Mouse (Mus musculus): Measurements from ENCODE around the gene Lrrc4c. TPM values are rescaled to one million over a fixed set of nuclear protein-coding genes. Genes with fewer than 3 reads are reported as not detected.

Gene Lrrc4c
- polyA plus RNA-seq, 1 experiment from 2014 or later = 24.3 TPM

GRCm38 (mm10) chr2:96714561-96714960 is 396.6 kb downstream of the Lrrc4c start:
- Histone ChIP-seq H3K4me1 (no peaks in the 10 kb centered on the region), H3K27me3 (no peaks in the 10 kb centered on the region), H3K9ac (replicated peaks) (no peak overlapping the region), H3K9me3 (no peaks in the 10 kb centered on the region), H3K36me3 (no peaks in the 10 kb centered on the region), H3K4me3 (no peak overlapping the region), H3K4me2 (replicated peaks) (no peak overlapping the region), H3K27ac (replicated peaks) (no peak overlapping the region)
- WGBS = 89% methylated on average over 7 of the region's 7 CpGs
- no peak for ATAC-seq (replicated peaks)

GRCm38 (mm10) chr2:96717353-96717752 is 399.4 kb downstream of the Lrrc4c start:
- WGBS = 85% methylated on average over 2 of the region's 2 CpGs
- no peak overlapping the region for H3K4me2 ChIP-seq (replicated peaks)
- H3K36me3 ChIP-seq = no peaks in the 10 kb centered on the region
- H3K27me3 ChIP-seq = no peaks in the 10 kb centered on the region
- no peak overlapping the region for H3K4me3 ChIP-seq
- no peaks in the 10 kb centered on the region for H3K4me1 ChIP-seq
- H3K9ac ChIP-seq (replicated peaks) = no peak overlapping the region
- ATAC-seq (replicated peaks) = no peak
- no peaks in the 10 kb centered on the region for H3K9me3 ChIP-seq
- no peak overlapping the region for H3K27ac ChIP-seq (replicated peaks)

GRCm38 (mm10) chr2:96723395-96723794 is 405.4 kb downstream of the Lrrc4c start:
- H3K9me3 ChIP-seq = no peaks in the 10 kb centered on the region
- no peak for ATAC-seq (replicated peaks)

DNA sequence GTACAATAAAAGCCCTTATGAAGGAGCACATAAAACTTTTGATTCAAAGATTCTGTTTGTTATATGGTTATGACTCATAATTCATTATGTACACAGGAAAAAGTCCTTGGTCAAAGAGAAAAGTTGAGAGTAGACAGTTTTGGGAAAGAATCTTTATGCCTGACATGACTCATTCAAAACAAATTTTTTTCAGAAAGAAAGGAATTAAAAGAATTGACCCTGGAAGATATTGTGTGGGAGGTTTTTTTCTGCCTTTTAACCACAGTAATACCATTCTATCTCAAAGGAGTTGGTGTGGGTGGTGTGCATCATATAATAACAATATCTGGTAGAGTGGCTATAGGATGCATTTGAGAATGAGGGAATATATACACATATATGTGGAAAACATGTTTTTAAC is 418.1 kb downstream of the Lrrc4c start:
- Histone ChIP-seq H3K4me3 (no peak overlapping the region), H3K4me2 (replicated peaks) (no peak overlapping the region), H3K27ac (replicated peaks) (no peak overlapping the region), H3K9me3 (no peaks in the 10 kb centered on the region), H3K4me1 (no peaks in the 10 kb centered on the region), H3K27me3 (no peaks in the 10 kb centered on the region), H3K9ac (replicated peaks) (no peak overlapping the region), H3K36me3 (no peaks in the 10 kb centered on the region)
- ATAC-seq (replicated peaks) = no peak

More at GRCm38 (mm10) chr2:96723395-96723794, 405.4 kb downstream of the Lrrc4c start:
- Histone ChIP-seq H3K36me3 (no peaks in the 10 kb centered on the region), H3K27ac (replicated peaks) (no peak overlapping the region), H3K27me3 (no peaks in the 10 kb centered on the region), H3K4me1 (no peaks in the 10 kb centered on the region), H3K4me3 (no peak overlapping the region), H3K4me2 (replicated peaks) (no peak overlapping the region), H3K9ac (replicated peaks) (no peak overlapping the region)

DNA sequence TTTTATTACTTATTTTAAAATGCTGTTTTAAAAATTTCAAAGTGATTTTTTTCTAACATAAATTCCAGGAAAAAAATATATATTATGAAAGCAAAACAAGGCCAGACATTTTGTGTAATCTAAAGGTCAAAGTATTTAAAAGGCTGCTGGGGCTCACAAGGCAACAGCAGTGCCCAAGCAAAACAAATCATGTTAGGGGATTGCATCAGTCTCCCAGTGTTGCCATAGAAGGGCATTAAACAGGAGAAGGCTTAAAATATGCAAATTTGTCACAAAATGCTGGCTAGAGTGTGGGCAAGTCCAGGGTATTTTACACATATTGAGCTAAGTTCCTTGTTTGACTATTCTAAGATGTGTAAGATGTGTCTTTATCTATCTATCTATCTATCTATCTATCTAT is 437.1 kb downstream of the Lrrc4c start:
- no peak for ATAC-seq (replicated peaks)

DNA sequence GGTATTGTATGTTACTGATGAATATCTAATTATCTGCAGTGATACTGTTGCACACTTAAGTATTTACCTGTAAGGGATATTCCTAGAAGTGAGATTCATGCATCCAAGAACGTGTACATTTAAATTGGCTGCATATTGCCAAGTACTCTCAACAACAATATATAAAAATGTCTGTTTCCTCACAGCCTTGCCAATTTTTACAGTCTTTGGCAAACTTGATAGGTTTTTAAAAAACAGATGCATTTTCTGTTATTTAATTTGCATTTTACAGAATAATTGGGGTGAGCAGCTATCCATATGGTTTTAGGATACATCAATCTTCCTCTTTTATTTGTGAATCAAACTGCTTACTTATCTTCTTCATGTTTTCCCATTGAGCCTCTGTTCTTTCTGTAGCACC is 439.7 kb downstream of the Lrrc4c start:
- WGBS = 40% methylated on average over 1 of the region's 1 CpGs
- no peak; the same call in 1 of the 2 replicates for ATAC-seq (replicated peaks)
- no peak overlapping the region for H3K9ac ChIP-seq (replicated peaks)
- H3K9me3 ChIP-seq = no peaks in the 10 kb centered on the region
- 0 out of 2 replicates have a peak, but pooled peaks cover 4% of the 10 kb centered on the region for H3K4me1 ChIP-seq
- no peaks in the 10 kb centered on the region for H3K27me3 ChIP-seq
- no peak overlapping the region for H3K4me2 ChIP-seq (replicated peaks)
- no peaks in the 10 kb centered on the region for H3K36me3 ChIP-seq
- H3K4me3 ChIP-seq = no peak overlapping the region
- H3K27ac ChIP-seq (replicated peaks) = no peak overlapping the region; the same call in 1 of the 2 replicates

More for the DNA sequence above, 437.1 kb downstream of the Lrrc4c start:
- Histone ChIP-seq H3K9ac (replicated peaks) (no peak overlapping the region), H3K4me1 (no peaks in the 10 kb centered on the region), H3K4me2 (replicated peaks) (no peak overlapping the region), H3K27ac (replicated peaks) (no peak overlapping the region), H3K27me3 (no peaks in the 10 kb centered on the region), H3K9me3 (no peaks in the 10 kb centered on the region), H3K4me3 (no peak overlapping the region), H3K36me3 (no peaks in the 10 kb centered on the region)

DNA sequence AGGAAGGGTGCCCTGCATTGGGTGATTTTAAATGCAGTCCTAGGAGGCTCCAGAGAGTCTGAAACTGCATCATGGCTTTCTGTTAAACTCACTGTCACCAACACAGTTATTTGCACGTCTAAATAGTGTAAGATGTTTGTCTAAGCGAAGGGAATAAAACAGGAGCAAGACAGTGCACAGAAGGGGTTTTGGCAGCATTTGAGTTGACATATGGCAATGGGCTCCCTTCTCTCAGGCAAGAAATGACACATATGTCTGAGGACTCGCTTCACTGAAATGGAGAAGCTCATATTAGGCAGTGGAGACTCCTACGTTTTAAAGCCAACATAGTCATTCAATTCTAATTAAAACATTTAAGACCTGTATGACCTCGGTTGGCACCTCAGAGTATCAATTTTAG is 445.6 kb downstream of the Lrrc4c start:
- 49% methylated on average over 5 of the region's 5 CpGs for WGBS
- peak; percentile 95 for ATAC-seq (replicated peaks)

GRCm38 (mm10) chr2:96775376-96775775 is 457.4 kb downstream of the Lrrc4c start:
- ATAC-seq (replicated peaks) = no peak
- Histone ChIP-seq H3K4me2 (replicated peaks) (no peak overlapping the region), H3K9ac (replicated peaks) (no peak overlapping the region)

More for the DNA sequence above, 445.6 kb downstream of the Lrrc4c start:
- no peaks in the 10 kb centered on the region for H3K9me3 ChIP-seq
- H3K27ac ChIP-seq (replicated peaks) = peak overlapping the region; percentile 79
- no peaks in the 10 kb centered on the region for H3K27me3 ChIP-seq
- no peak overlapping the region for H3K4me2 ChIP-seq (replicated peaks)
- no peak overlapping the region for H3K9ac ChIP-seq (replicated peaks)
- peaks cover 7% of the 10 kb centered on the region; the same call in 1 of the 2 replicates for H3K4me1 ChIP-seq
- no peaks in the 10 kb centered on the region for H3K36me3 ChIP-seq
- no peak overlapping the region for H3K4me3 ChIP-seq

DNA sequence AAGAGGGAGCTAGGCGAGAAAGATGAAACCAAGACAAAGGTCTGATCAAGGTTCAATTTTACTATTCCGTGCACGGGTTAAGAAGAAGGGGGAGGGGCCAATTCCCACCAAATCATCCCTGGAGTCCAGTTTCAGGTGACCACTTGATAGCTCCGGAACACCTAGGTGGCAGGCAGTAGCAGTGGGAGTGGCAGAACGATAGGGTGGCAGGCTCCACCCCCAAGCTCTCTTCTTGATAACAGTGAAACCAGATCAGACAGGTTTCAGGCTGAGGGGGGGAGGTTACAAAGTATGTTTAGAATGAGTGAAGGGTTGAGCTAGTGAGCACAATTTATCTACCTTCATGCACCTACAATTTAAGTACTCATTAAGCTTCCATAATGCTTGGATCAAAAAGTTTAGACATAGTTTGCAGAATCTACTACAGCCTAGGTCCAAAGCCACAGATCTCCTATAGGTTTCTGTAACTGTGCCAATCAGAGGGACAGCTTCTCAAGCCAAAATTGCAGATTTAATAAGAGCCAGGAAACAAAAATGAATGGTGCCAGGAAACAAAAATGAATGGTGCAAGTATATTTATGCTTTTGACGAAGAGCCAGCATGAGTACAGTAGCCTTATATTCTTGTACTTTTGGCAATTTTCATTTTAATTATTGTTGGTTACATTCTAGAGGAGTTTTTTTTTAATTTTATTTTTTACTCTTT is 478.9 kb downstream of the Lrrc4c start:
- H3K9me3 ChIP-seq = no peaks in the 10 kb centered on the region
- 49% methylated on average over 6 of the region's 6 CpGs for WGBS
- no peaks in the 10 kb centered on the region for H3K27me3 ChIP-seq
- H3K4me2 ChIP-seq (replicated peaks) = no peak overlapping the region
- H3K4me1 ChIP-seq = no peaks in the 10 kb centered on the region
- H3K4me3 ChIP-seq = no peak overlapping the region
- no peak for ATAC-seq (replicated peaks)
- no peak overlapping the region for H3K27ac ChIP-seq (replicated peaks)
- no peaks in the 10 kb centered on the region for H3K36me3 ChIP-seq
- H3K9ac ChIP-seq (replicated peaks) = no peak overlapping the region

More at GRCm38 (mm10) chr2:96775376-96775775, 457.4 kb downstream of the Lrrc4c start:
- Histone ChIP-seq H3K4me1 (no peaks in the 10 kb centered on the region), H3K9me3 (no peaks in the 10 kb centered on the region), H3K27me3 (no peaks in the 10 kb centered on the region), H3K4me3 (no peak overlapping the region), H3K27ac (replicated peaks) (no peak overlapping the region), H3K36me3 (no peaks in the 10 kb centered on the region)

DNA sequence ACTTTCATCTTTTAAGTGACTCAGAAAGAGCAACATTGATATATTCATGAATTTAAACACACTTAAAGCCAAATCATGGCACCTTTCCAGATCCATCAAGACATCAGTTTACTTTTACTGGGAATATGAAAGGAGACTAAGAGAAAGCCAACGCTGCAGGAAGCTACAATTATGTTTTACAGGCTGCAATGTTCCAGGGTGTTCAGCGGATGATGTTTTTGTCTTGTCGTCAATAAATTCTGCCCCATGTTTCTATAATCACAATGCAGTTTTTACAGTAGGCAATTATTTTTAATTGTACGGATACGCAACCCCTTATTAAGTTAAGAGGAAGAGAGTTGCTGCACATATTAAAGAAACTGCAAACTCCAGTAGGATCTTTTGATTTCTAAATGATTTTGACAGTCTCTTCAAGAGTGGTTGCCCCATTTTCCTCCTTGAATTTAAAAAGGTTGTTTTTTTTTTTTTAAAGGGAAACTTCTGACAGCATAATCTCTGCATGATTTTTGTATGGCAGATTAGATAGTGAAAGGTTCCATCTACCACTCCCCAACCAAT is 532.9 kb downstream of the Lrrc4c start:
- ATAC-seq (replicated peaks) = peak; percentile 55; the same call in 1 of the 2 replicates
- no peaks in the 10 kb centered on the region for H3K9me3 ChIP-seq
- H3K27me3 ChIP-seq = no peaks in the 10 kb centered on the region
- H3K4me2 ChIP-seq (replicated peaks) = no peak overlapping the region
- H3K4me1 ChIP-seq = 0 out of 2 replicates have a peak, but pooled peaks cover 4% of the 10 kb centered on the region
- no peak overlapping the region for H3K27ac ChIP-seq (replicated peaks)
- H3K4me3 ChIP-seq = no peak overlapping the region
- WGBS = 42% methylated on average over 5 of the region's 5 CpGs
- H3K36me3 ChIP-seq = no peaks in the 10 kb centered on the region
- H3K9ac ChIP-seq (replicated peaks) = no peak overlapping the region

DNA sequence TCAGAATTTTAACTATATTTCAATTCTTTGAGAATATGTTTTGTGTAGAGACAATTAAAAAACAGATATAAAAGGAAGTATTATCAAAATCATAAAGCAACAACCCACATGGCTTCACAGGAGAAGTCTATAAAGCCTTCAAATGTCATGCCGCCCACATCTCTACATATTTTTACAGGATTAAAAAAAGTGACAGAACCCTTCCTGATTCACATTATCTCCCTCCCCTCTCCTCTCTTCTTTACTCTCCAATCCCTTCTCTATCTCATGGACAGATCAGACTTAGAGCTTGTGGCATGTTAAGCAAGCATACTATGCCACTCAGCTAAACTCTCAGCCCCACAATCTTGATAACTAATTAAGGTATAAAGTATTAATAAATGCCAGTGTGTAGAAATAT is 535.8 kb downstream of the Lrrc4c start:
- Histone ChIP-seq H3K9me3 (no peaks in the 10 kb centered on the region), H3K9ac (replicated peaks) (no peak overlapping the region), H3K27ac (replicated peaks) (no peak overlapping the region), H3K36me3 (no peaks in the 10 kb centered on the region), H3K4me2 (replicated peaks) (no peak overlapping the region), H3K4me1 (0 out of 2 replicates have a peak, but pooled peaks cover 4% of the 10 kb centered on the region), H3K4me3 (no peak overlapping the region), H3K27me3 (no peaks in the 10 kb centered on the region)
- ATAC-seq (replicated peaks) = no peak
- 89% methylated on average over 1 of the region's 1 CpGs for WGBS

DNA sequence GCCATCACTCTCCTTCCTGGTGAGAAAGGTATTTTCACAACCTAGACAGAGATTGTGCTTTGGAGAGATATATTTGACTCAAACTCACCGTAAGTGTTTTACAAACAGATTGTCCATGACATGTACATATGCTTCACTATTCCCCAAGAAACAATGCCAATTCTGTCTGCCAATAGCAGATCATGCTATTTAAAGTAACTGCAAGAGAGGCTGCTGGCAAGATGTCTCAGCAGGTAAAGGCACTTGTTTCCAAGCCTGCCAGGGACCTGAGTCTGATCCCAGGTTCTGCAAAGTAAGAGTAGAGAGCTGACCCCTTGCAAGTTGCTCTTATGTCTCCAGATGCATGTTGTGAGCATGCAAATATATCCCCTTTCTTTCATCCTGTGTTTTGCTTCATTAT is 558.1 kb downstream of the Lrrc4c start:
- no peak for ATAC-seq (replicated peaks)
- H3K9ac ChIP-seq (replicated peaks) = no peak overlapping the region
- no peaks in the 10 kb centered on the region for H3K4me1 ChIP-seq
- H3K9me3 ChIP-seq = no peaks in the 10 kb centered on the region
- no peak overlapping the region for H3K27ac ChIP-seq (replicated peaks)
- no peaks in the 10 kb centered on the region for H3K27me3 ChIP-seq
- WGBS = 65% methylated on average over 1 of the region's 1 CpGs
- H3K4me3 ChIP-seq = no peak overlapping the region
- no peaks in the 10 kb centered on the region for H3K36me3 ChIP-seq
- no peak overlapping the region for H3K4me2 ChIP-seq (replicated peaks)

DNA sequence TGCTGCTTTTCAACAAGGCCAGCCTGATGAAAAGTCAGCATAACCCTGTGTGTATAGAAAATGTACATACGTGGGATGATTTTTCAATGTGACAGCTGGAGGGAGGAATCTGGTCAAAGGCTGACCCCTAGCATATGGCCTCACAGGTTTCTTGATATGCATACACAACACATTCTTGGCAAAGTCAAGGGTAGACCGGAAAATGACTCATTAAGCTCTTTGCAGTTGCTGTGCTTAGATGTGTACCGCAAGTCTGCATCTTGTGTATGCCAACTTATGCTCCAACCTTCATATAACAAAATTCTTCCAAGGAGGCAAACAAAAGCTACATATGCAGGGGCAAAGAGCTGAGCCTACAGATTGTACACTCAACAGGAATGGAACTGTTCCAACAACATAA is 631.6 kb downstream of the Lrrc4c start:
- H3K27ac ChIP-seq (replicated peaks) = no peak overlapping the region
- 0 out of 2 replicates have a peak, but pooled peaks have one; percentile 46 for ATAC-seq (replicated peaks)
- WGBS = 58% methylated on average over 3 of the region's 3 CpGs

More for the DNA sequence above, 631.6 kb downstream of the Lrrc4c start:
- Histone ChIP-seq H3K9ac (replicated peaks) (no peak overlapping the region), H3K4me3 (no peak overlapping the region), H3K36me3 (no peaks in the 10 kb centered on the region), H3K4me2 (replicated peaks) (no peak overlapping the region), H3K27me3 (no peaks in the 10 kb centered on the region), H3K9me3 (no peaks in the 10 kb centered on the region), H3K4me1 (no peaks in the 10 kb centered on the region)

All from forebrain, embryonic 15.5 days (tissue).